Mouse (Mus musculus) mesoderm, embryonic 11.5 days (tissue): ENCODE data around the gene Eno3.

Source experiments
- DNase-seq: peaks from one replicate; pipeline ENCODE4 v3.0.0-alpha.2; 2012; ENCODE audit warnings: low read depth, low spot score

The Eno3 gene

DNA sequence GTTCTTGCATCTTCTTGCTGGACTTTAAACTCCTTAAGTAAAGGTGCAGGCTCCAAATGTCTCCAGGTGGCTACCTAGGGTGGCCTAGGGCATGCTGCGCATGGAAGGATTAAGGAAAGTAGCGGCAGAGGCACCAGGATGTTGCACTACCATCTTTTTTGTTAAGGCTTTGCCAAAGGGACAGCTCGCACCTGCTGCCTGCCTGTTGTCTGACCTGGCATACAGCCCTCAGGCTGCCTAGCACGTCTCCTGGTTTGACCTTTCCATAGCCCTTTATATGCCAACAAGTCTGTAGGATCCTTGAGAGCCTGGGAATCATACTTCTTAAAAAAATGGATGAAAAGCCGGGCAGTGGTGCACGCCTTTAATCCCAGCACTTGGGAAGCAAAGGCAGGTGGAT lies 14.0 kb upstream of the Eno3 start:
- no peak for DNase-seq

- no peak for DNase-seq
Measured at GRCm38 (mm10) chr11:70644564-70645103, 12.4 kb upstream of the Eno3 start.

DNA sequence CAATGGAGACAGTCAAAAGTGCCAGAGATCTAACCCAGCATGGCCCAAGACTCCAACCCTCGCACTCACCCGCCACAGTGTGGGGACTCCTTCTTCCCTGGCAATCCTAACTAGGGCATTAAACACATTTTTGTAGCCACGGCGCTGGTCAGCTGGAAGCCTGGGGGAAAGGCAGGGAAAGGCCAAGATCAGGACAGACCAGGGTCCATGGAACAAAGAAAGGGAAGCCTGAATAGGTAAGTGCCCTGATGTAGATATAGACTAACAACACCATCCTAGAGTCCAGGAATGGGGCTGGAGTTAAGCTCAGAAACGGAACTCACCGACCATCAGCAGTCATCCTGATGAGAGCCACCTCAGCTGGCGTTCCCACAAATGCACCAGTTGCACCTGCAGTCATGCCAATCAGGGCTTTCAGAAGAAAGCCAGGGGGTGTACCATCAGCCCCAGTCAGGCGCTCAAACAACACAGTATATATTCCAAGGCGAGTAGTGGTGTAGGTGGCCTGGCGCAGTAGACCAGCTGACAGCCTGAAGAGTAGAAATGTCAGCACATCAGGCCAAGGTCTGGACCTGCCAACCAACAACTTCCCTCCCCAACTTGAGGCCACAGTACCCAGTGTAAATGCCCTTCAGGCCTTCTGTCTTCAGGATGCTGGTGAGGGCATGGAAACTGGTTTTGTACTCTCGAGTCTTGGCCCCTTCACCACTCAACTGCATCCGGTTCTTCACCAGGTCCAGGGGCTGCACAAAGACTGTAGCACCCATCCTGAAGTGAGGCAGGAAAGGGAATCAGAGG lies 11.3 kb upstream of the Eno3 start:
- DNase-seq, result no peak

DNA sequence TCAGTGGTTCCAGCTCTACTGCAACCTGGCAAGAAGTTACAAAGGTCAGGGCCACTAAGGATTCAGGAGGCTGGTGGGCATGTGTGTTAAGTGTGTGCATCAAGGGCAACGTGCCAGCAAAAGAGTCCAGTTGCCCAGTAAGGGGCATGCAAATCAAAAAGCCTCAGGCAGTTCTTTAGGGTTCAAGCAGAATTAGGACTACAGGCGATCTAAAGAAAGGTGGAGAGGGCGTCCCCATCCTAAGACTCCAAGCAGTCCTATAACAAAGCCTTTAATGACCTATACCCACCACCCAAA lies 10.8 kb upstream of the Eno3 start:
- no peak for DNase-seq

DNA sequence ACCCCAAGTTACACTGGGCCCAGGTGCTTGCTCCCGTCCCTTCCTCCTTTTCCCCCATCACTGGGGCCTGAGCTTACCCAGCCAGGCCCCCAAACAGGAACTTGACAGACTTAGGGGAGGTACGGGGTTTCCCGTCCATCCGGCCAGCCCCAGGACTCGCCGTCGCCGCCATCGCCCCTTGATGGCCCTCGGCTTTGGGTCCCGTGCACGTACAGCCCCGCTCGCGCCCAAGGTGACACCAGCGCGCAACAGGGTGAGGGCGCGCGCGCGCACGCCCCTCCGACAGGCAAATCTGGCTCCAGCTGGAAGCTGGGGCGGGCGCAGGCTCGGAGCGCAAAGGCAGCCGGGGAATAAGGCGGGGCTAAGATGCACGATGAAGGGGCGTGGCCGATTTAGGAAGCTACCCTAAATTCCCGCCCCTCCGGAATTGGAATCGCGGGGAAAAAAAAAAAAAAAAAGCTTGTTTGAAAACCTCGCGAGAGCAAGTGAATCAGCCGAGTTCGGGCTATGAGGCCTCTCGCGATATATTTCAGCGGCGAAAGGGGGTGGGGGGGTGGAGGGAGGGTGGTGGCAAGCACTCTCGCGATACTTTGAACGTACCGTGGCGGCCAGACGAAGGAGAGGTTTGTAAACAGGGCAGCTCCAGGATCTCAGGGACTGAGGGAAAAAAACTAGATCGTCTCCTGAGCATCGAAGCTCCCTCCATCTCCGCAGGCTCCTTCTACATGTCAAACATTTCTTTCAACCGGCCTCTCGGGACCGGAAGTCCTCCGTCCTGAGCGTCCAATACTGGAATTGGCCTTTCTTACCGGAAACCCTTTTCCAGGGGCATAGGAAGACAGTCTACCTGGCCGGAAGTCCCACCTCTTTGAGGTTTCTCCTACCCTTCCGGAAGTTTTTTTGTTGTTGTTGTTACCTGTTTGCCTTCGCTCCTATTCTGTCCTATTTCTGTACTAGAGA lies 10.0 kb upstream of the Eno3 start, which contains the start of the genes Rnf167 and Slc25a11:
Gene Rnf167 (plus strand): TSS at position 545 of the 960 bp plus-strand sequence.
Gene Slc25a11 (minus strand): TSS at position 789 of the 960 bp plus-strand sequence.
- peak; percentile 99 for DNase-seq

DNA sequence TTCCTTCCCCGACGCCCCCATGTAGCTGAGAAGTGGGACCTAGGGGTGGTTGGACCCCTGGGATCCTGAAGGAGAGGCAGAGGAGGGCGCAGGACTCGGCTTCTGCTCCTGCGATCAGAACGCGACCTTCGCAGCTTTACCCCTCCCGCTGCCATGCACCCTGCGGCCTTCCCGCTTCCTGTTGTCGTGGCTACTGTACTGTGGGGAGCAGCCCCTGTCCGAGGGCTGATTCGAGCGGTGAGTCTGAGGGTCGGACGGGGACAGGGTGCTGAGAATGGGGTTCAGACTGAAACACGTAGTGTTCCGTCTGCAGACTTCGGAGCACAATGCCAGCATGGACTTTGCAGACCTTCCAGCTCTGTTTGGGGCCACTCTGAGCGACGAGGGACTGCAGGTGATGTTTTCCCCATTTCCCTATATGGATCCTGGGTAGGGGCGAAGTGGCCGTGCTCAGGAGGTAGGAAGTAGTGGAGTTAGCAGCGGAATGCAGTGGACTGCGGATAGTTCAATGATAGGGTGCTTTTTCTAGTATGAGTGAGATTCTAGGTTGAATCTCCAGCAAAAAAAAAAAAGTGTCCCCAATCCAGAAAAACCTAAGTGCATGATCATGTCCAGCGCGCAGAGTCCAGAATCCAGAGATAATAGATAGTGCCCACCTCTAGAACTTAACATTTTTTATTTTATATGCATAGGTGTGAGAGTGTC lies 9.1 kb upstream of the Eno3 start:
- no peak for DNase-seq

DNA sequence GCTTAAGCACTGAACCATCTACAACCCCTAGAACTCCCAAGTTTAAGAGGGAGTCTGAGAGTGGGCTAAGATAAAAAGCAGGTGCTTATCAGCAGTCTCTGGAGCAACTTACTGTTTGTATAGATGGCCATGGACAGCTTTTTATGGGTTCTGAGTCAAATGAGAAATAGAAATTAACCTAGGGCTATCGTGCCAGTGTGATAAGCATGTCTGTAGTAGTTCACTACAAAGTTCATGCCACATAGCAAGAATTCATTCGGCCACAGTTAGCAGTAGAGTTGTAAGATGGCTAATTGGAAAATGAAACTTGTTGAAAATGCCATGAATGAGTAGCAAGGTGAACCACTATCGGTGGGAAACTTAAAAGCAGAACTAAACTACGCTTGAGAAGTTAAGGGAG lies 8.5 kb upstream of the Eno3 start:
- DNase-seq, result no peak

DNA sequence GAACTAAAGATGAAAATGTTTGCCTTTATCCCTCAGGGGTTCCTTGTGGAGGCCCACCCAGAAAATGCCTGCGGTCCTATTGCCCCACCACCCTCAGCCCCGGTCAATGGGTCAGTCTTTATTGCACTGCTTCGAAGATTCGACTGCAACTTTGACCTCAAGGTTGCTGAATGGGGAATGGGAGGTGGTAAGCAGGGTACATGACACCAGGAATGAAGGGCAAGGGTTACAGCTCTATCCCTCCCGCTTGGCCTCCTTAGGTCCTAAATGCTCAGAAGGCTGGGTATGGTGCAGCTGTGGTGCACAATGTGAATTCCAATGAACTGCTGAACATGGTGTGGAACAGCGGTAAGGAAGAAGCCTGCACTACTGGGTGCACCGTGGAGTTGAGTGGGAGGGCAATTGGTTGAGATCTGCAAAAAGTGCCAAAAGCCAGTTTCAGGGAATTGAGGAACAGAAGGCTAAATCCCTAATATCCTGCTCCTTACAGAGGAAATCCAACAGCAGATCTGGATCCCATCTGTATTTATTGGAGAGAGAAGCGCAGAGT lies 7.7 kb upstream of the Eno3 start:
- DNase-seq, result no peak

DNA sequence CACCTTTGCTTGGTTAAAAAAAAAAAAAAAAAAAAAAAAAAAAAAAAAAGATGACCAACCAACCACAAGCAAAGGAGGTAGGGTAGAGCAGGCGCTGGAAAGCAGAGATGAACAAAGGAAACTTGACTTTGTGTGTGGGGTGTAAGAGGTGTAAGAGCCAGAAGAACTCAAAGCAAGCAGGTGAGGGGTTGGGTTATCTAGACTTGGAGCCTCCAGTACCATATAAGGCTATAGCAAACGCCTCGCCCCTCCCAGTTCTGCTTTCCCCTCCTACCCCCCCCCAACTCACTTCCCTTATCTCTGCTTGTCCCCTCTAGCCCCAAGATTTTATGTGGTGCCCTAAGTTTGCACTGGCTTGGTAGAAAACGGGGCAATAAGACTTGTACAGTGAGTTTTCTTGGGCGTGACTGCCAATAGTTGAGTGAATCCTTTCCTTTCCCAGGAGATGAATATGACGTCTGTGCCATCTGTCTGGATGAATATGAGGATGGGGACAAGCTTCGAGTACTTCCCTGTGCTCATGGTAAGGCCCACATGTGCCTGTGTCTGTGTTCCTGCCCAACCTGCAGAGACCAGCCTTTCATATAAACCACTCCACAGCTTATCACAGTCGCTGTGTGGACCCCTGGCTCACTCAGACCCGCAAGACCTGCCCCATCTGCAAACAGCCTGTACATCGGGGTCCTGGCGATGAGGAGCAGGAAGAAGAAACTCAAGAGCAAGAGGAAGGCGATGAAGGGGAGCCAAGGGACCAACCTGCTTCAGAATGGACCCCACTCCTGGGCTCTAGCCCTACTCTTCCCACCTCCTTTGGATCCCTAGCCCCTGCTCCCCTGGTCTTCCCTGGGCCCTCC lies 6.5 kb upstream of the Eno3 start:
- no peak for DNase-seq

- DNase-seq, result no peak
Measured at GRCm38 (mm10) chr11:70651391-70651790, 5.6 kb upstream of the Eno3 start.

DNA sequence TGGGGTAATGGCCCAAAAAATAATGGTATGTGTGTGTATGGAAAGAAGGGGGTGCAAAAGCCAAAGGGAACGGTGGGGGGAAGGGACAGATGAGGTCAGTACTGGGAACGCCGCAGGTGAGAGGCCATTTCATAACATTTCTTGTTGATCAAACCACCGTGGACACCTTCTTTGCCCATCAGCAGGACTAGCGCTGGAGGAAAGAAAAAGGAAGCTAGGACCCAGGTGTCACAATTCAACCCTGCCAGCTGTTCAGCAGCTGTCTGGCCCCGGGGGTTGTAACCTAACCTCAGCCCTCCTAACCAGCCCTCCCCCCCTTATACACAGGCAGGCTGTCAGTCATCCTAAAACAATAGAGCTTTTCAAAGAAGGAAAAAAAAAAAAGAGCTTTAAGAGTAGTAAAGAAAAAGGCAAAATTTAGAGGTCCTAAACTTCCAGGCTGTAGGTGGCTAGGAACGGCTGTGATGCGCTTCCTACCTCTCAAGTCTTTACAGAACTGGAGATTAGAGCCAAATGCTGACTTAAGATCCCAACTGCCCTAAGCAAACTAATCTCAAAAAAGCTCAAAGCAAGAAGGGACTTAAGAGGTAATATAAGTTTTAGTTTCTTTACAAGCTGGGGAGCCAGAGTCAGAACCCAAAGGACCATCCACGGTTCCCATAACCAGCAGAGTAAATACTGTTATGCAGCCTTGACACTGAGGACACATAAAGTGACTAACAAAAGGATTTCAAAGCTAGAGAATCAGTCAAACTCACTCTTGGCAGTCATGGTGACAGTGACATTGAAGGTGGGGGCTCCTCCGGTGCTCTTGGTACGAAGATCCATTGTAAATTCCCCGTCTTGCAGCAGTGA lies 4.7 kb upstream of the Eno3 start:
- DNase-seq, result peak; percentile 39

GRCm38 (mm10) chr11:70652884-70653344 lies 4.1 kb upstream of the Eno3 start:
- no peak for DNase-seq

- DNase-seq, result peak; percentile 75
Measured at GRCm38 (mm10) chr11:70653345-70654197, 3.4 kb upstream of the Eno3 start.

- DNase-seq, result peak; percentile 82
Measured at GRCm38 (mm10) chr11:70654198-70654922, 2.6 kb upstream of the Eno3 start, which contains the start of gene Pfn1. Gene Pfn1, minus strand, starts transcription at chr11:70654644.

DNA sequence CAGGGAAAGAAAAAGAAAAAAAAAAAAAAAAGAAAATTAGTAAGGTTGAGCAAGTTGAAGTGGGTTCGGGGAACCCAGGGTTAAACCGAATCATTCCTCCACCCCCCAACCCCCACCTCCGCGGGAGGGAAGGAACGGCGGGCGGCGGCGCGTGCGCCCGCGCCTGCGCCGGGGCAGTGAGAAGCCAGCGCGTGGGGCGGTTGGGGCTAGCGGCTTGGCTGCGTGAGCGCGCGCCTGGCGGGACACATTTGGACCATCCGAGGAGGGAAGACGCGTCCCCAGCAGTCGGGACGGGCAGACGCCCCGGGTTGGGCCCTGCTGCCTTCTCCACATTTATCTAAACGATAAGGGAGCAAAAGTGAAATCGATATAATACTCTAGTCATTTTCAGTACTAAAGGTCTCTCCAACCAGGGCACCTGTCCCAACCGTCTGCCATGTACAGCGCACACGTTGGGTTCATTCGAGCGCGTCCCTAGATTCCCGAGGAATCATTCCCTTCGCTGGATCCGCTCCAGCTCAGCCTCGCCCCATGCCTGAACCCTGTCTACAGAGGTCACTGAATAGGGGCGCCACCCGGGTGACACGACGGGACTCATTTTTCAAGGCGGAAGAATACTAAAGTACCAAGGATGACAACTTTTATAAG lies 2.0 kb upstream of the Eno3 start:
- peak; percentile 86 for DNase-seq

DNA sequence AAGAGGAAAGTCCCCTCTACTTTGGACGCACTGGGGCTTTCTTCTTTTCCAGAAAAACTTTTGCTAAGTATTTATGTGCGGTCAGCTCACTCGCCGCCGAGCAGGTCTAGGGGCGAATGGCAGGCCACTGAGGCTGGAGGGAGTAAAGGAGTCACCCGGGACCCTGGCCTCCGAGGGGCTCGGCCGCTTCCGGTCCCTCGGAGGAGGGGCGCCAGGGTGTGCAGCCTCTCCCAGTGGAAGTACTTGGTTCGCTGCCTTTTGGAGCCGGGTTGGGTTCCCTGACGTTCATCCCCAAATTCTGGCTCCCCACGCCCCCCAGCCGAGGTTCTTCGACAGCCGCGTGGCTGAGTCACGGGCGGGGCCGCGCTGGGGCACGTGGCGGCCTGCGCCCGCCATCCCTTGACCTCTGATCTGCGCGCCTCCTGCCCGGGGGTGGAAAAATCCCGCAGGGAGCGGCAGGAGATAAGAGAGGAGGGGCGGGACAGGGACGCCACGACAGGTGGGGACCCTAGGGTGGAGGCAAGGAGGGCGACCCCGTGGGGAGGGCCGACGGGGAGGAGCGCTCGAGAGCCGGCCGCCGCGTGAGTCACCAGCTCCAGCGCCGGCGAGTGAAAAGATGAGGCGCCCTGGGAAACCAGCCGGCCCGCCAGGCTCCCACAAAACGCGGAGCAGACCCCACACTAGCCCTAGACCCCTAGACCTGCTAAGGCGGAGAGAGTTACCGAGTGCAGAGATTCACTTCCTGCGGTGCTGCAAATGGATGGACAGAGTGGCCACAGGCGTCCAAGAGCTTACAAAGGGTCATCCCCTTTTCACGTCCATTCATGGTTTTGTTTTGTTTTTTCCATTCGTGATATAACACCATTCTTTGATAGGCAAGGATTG lies 1.2 kb upstream of the Eno3 start:
- peak; percentile 54 for DNase-seq
